Mouse (Mus musculus) spleen, postnatal 10 days (tissue): ENCODE measurements around the gene Gramd1a.
A peak's percentile ranks its signal among the peaks of the same experiment; 100 is the strongest.

Experiments
- DNase-seq, 2 experiments: peaks; one replicate each; pipeline ENCODE4 v3.0.0; 2021 to 2022; ENCODE audit warnings: low spot score in 2 of 2

Gene Gramd1a

DNA sequence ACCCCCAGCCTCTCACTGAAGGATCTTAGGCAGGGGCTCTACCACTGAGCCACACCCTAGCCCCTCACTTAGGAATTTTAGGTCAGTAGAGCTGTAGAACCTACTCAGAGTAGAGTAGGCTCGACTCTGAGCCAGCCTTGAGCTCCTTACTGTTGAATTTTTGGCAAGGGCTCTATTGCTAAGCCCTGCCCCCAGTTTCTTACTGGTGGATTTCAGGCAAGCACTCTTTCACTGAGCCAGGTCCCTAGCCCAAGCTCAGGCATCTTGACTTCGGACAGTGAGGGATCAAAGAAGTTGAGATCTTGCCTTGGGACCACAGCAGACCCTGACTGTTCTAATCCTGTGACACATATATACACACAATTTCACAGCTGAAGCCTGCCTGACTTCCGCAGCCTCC, 32.0 kb downstream of the Gramd1a start:
- DNase-seq = no peak

DNA sequence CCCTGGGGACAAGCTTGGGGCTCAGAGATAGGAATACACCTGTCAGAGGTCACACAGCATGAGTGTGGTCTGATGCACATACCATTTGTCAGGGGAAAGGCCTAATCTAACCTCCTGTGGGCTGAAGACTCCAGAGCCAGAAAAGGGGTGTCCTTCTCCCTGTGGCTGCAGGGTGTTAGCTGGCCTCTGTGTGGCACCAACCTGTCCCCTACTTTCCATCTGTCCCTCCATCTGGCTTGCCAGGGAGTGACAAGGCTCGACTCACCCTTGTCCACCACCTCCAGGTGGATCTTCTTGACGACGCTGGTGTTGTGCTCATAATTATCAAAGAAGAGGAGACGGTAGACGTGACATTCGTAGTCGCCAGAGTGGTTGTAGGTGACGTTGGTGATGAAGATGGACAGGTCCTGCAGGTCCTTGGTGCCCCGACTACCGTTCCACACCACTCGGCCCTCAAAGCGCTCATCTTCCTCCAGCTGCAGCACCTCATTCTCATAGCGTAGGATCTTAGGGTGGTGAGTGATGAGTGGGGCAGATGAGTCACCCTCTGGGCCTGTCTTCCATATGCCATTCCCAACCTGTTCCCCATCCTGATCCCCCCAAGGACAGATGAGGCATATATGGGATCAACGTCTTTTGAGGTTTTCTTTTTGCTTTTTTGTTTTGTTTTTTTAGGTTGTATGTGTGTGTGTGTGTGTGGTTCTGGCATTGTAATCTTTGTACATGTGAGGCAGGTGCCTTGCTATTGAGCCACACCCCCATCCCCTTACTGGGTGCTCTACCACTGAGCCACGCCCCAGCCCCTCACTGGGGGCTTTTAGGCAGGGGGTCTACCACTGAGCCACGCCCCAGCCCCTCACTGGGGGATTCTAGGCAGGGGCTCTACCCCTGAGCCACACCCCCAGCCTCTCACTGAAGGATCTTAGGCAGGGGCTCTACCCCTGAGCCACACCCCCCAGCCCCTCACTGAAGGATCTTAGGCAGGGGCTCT, 32.8 kb downstream of the Gramd1a start:
- no peak for DNase-seq

DNA sequence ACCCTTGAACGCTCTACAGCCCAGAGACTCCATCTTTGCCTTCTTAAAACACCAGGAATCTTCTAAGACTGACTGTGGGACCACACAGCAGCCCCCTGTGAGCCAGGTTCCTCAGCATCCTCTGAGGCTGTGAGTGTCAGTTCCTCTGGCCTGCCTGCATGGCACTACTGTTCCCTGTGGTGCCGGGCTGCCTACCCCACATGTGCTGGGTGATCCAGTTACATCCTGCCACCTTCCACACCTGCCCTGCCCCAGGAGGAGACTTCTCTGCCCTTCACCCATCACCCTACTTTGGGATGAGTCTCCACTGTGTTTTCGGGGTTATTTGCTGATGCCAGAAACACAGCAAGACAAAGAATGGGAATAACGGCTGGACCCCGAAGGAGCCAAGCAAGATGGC, 36.1 kb downstream of the Gramd1a start:
- no peak for DNase-seq

DNA sequence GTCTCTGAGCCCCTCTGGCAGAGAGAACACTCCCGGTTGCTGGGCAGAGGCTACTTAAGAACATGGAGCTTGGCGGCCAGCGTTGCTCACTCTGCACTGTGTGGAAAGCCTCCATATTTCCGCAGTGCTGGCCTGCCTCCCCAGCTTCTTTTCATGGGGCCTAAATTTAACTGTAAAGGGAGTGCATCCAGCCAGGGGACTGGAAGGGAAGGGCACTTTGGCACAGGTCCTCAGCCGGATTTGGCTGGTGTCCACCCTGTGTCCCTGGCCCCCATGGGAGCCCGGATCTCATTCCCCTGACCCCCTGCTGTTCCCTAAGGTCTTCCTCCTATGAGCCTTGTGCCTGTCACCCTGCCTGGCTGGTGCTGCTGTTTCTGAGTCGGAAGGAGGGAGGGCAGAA, 37.2 kb downstream of the Gramd1a start:
- no peak for DNase-seq

DNA sequence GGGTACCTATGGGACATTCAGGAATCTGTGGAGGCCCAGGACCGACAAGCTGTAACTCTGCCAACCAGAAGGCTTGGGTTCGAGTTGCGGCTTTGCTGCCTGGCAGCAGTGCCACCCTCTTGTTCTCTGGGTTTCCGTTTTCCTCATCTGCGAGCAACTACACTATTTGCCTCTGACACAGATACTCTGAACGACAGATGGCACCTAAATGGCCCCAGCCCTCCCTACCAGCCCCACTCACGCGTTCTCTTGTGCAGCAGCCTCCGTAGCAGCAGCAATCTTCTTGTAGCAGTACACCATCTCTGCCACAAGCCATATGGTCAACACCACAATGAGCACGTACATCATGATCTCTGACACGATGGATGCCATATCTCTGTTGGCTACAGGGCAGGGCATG, 38.2 kb downstream of the Gramd1a start:
- no peak for DNase-seq

DNA sequence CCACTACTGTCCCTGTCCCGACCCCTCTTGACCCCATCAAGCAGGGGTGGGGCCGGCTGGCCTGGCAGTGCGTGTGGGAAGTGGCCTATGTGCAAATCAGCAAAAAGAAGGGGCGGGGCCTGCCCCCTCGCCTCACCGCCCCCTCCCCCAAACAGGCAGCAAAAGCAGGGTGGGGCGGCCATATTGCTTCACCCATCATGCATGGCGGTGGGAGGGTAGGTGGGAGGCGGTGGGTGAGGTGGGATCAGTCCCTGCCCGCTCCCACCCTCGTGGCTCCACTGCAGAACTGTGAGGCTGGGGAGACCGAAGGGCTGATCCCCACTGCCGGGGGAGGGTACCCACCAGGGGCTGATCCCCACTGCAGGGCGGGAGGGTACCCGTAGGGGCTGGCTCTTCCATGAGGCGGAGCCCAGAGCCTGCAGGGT, 39.0 kb downstream of the Gramd1a start:
- no peak for DNase-seq

DNA sequence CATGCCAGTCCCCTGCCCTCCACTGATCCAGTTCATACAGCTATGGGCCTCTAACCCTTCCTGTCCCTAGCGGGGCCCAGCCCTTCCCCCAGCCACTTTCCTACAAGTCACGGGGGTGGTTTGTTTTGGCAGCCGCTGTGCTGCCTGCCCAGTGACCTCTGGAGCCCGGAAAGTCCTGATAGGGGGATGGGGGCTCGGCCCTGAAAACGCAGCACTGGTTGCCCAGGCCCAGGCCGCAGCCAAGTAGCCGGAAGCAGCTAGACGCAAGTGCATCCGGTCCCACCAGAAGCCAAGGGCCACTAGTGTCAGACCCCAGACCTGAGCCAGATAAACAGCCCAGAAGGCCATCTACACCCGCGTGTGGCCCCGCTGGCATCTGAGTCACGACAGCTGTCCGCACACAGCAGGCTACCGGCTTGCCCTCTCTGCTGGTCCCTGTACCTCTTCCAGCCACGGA, 40.1 kb downstream of the Gramd1a start:
- DNase-seq = peak in 1 of 2 experiments; percentile 43

DNA sequence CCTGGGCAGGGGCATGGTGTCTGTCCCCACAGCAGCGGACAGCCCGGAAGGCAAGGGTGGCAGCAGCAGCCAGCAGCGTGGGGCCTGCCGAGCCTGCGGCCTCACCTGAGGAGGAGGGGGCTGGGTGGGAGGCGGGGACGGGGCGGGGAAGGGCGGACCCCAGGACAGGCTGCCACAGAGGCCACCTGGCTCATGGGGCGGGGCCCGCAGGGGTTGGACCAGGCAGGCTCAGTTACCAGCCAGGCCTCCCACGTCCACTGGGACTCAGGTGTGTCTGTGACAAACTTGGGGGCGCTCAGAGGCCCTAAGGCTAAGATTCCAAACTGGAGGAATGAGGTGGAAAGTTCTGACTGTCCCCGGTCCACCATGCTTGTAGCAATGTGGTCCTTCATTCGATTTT, 40.5 kb downstream of the Gramd1a start, which contains the start of gene Hpn:
Gene Hpn (minus strand): TSS at position 109 of the 400 bp plus-strand sequence.
- DNase-seq = no peak

DNA sequence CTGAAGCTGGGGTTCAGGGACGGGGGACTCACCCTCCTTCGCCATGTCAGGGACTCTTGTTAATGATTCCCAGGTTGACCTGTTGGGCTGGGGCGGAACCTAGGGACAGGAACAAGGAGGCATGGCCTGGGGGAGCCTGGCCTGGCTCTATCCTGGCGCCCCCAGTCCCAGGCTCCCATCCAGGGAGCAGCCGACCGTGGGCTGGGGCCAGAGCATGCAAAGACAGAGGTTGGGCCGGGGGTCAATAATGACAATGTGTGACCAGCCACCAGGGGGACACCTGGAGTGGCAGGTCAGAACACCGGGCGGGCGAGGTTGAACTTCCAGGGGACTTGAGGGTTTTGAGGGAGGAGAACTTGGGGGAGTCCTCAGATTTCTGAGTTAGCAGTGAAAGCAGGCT, 41.0 kb downstream of the Gramd1a start:
- DNase-seq = no peak

DNA sequence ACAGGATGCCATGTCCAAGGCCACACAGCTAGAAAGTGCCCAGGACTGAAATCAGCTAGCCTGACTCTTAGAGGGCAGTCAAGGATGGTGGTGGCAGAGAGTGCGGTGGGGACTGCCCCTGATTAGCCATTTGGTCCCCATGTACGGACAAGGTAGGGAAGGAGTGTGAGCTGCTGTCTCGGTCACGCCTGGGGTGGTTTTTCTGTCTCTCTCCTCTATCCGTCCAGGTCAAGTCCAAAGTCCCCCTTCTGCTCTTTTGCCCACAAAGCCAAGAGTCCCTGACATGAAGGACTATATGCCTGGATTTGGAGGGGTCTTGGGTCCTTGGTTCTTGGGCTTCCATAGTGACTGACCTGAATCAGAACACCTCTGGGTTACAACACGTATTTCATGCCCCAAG, 41.9 kb downstream of the Gramd1a start:
- DNase-seq = no peak

DNA sequence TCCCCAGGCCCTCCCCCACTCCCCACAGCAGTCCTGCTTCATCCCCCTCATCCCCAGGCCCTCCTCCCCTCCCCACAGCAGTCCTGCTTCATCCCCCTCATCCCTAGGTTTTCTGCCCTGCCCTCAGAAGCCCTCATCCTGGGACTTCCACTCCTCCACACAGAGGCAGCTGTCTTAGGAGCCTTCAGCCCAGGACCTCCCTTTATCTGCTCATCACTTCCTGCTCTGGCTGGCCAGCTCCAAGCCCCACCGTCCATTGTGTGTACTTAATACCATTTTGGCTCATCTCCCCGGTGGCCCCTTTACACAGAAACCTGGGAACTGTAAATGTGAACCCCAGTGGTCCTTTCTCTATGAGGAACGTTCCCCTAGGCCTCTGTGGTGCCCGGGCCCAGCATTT, 43.7 kb downstream of the Gramd1a start:
- DNase-seq = no peak

DNA sequence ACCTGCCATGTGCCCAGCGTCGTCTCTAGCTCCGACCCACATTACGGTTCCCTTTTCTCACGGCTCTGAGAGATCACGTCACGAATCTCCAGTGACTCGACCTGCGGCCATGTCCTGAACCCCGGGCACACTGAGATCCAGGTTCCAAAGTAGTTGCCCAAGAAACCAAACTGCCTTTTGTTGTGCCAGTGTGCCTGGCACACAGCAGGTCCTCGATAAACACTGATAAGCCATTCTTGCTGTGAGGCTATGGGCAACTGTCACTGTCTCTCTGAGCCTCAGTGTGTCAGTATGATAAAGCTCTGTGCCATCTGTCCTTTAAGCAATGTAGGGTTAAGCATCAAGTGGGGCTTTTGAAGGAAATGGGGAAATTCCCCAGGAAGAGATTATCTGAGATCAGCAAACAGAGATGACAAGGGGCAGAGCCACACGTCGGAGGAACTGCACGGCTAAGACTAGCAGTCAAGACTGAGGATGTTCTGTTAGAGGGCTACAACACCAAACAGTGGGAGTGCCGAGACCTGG, 44.8 kb downstream of the Gramd1a start:
- no peak for DNase-seq

DNA sequence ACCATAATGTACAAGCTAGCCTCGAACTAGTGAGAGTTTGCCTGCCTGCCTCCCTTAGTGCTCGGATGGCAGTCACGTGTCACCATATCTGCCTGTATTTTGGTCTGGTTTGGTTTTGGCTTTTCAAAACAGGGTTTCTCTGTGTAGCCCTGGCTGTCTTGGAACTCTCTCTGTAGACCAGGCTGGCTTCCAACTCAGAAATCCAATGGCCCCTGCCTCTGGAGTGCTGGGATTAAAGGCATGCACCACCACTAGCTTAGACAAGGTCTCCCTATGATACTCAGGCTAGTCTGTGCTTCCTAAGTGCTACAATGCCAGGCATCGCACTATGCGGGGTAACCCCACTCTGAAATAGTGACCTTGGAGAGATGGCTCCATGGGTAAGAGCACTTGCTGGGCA, 45.9 kb downstream of the Gramd1a start:
- DNase-seq = no peak

DNA sequence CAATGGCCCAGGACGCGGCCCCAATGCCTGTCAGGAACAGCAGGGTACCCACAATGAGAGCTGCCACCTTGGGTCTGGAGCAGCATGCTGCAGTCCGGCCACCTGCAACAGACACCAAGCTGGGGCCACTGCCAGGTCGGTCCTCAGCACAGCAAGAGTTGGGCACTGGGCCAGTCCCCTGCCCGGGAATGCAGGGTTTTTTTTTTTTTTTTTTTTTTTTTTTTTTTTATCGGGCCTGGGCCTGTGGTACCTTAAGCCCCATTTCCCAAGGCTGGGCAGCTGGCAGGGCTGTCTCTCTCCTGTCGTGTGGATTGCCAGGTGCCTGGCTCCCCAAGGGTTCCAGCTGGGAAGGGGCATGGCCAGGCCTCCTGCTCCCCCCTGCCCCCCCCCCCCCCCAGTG, 46.6 kb downstream of the Gramd1a start:
- no peak for DNase-seq

DNA sequence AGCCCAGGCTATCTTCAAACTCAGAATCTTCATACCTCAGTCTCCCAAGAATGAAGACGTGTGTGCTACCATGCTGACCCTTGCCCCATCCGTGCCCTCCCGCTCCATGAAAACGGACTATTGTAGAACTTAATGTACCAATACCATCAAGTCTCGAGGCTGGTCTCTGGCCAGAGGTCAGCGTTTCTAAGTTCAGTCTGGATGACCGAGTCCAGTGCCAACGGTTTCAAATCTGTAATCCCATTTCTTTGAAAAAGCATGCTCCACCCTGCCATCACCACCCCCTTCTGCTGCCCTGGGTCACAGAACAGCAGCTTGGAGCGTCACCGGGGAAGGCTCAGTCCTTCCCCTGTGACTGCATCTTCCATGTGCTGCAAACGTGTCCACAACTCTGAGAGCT, 47.9 kb downstream of the Gramd1a start:
- no peak for DNase-seq

DNA sequence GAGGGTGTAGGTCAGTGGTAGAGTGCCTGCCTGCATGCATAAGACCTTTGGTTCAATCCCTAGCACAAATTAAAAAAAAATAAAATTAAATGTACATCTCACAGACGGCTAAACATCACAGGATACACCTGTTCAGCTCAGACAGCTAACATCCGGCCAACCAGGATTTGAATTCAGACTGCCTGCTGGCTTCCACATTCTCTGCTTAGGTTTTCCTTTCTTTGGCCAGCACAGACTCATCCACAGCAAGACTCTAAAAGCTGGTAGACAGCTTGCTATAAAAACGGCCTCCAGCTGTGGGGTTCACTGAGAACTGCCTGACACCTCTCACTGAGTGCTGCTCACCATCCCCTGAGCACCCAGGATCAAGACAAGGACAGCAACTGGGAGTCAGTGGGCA, 49.5 kb downstream of the Gramd1a start:
- DNase-seq = no peak

DNA sequence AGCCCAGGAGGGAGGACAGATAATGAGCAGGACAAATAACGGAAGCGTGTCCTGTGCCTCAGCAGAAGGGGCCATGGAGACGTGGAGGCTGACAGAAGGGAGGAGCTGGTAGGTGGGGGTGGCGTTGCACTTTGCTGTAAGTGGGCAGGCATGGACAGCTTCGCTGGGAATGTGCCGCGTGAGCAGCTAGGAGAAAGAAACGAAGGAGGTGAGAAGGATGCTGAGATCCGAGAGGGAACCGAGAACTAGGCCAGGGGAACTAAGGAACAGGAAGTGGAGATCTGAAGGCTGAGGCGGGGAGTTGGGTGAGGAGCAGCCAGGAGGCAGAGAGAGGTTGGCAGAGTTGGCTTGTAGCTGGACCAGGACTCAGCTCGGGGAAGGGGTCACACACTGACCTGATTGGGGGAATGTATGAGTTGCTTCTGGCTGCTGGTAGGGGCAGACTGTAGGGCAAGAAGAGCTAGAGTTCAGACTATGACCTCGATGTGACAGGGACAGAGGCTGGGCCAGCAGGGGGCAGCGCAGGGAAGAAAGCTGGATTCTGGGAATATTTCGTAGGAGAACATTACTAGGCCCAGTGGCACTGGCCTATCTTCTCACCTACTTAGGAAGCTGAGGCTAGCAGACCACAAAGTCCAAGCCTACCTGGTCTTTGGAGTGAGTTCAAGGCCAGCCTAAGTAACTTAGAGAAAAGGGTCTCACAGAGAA, 50.5 kb downstream of the Gramd1a start:
- DNase-seq = peak in 1 of 2 experiments; percentile 58

DNA sequence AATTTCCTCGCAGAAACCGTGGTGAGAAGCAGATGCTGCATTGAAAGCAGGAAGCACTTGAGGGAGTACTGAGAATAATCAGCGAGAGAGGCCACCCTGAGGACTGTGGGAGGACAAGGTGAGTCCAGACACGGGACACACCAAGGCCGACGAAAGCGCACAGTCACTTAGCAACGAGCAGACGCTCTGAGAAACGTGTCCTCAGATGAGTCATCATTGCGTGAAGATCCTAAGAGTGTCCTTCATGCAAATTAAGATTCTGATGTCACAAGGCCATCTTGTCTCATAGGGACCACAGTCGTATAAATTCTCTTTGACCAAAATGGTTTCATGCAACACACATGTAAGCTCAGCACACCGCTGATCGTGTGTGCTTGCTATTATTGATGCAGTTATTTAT, 54.9 kb downstream of the Gramd1a start:
- DNase-seq = no peak

DNA sequence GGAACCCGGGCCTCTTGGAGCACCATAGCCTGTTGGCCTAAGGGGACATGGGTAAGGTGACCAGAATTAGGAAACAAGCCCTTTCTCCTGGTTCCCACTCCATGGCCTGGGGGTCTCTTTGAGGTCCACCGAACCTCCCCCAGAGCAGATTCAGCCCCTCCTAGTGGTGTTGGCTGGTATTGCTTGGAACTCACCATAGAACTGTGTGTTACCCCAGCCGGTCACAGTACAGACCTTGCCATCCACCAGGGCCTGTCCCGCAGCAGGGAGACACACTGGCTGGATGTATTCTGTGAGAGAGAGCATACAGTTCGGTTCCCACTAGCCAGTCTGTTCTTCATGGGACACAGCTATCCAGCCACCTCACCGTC, 56.1 kb downstream of the Gramd1a start:
- DNase-seq = no peak

DNA sequence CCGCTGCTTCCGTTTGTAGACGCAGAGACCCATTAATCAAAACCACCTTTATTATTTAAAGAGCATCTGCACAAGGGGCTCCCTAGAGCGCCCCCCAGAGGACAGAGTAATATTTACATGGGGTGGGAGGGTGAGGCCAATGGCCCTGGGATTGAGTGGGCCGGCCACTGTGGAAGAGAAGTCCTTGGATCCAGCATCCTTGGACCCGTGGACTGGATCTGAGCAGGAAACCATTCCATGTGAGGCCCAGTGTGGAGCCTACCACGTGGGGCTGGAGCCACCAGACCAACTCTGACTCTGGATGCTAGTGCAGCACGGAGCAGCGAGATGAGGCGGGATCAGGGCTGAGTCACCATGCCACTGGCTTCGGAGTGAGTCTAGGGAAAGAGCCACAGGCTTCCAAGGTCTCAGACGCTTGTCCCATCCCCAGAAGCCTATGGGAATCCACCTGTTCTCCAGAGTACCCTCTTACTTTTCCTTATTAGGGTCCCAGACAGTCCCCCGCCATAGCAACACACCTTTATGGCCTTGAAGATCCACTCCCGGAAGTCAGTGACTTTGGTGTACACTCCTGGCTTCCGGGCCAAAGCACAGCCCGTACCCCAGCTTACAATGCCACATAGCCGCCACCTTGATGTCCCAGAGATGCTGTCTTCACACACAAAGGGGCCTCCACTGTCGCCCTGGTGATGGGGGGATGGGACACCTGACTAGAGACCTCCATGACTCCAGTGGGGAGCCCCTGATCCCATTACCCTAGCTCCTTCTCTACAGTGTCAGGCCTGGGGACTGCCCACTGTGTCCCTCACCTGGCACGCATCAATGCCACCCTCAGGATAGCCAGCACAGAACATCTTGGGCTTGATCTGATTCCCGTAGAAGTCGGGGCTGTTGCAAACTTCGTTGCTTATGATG, 56.7 kb downstream of the Gramd1a start:
- DNase-seq = peak in 1 of 2 experiments; percentile 53

DNA sequence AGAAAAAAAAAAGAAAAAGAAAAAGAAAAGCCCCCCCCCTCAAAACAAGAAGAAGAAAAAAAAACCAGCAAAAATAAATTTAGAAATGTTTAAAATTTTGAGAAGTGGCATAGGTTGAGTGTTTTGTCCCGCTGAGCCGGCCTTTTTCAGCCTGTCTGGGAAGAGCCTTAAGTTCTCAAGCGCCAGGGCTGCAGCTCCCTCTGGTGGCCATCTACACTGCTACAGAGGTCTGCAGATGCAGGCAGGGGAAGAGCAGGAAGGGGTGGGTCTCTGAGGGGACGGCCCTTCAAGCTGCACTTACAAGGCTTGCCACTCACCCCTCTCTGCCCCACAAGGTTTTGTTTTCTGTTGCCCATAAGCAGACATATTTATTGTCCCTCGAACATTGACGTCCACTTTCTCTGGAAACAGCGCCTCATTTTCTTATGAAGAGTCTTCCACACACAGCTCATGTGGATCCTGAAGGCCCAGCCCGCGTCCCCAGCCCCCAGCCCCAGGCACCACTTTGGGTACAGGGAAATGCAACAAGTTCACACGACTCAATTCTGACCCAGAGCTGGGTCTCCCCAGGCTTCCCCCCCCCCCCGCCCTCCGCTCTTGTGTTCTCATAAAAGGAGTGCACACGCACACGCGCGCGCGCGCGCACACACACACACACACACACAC, 58.0 kb downstream of the Gramd1a start:
- peak; percentile 68 to 90 for DNase-seq
